Mouse (Mus musculus) stomach, embryonic 14.5 days (tissue): ENCODE data around the gene Sstr4. TPM values are rescaled to one million over a fixed set of nuclear protein-coding genes. Genes with fewer than 3 reads are reported as not detected.

Source experiments
- ATAC-seq: fragments of 200-750 bp; cut with Nextera tagmentation; 2 replicates; pipeline ENCODE4 v1.8.0; 2017; ENCODE audit warnings: low read depth, moderate TSS enrichment; ENCODE audit not compliant: insufficient number of reproducible peaks, insufficient read depth, low FRiP score
- H3K27ac ChIP-seq: fragments of 300-500 bp; sonication (generic); 2 replicates; pipeline ENCODE4 v1.5.1; 2014; ENCODE audit warnings: mild to moderate bottlenecking, low read length, moderate library complexity, mixed read lengths
- H3K27me3 ChIP-seq: fragments of 300-500 bp; sonication (generic); 2 replicates; pipeline ENCODE4 v1.6.1; 2014; ENCODE audit warnings: low read length, control low read depth, mixed read lengths; ENCODE audit not compliant: control insufficient read depth, insufficient read depth
- H3K36me3 ChIP-seq: fragments of 300-500 bp; sonication (generic); 2 replicates; pipeline ENCODE4 v1.6.1; 2014; ENCODE audit warnings: mild to moderate bottlenecking, control low read depth, low read length, moderate library complexity, mixed read lengths; ENCODE audit not compliant: control insufficient read depth, insufficient read depth
- H3K4me1 ChIP-seq: fragments of 300-500 bp; sonication (generic); 2 replicates; pipeline ENCODE4 v1.6.1; 2014; ENCODE audit warnings: low read length, control low read depth, mixed read lengths; ENCODE audit not compliant: control insufficient read depth, insufficient read depth
- H3K4me2 ChIP-seq: fragments of 300-500 bp; sonication (generic); replicated peaks from 2 replicates; pipeline ENCODE4 v1.6.1; 2014; ENCODE audit warnings: low read depth, low read length, control low read depth
- H3K4me3 ChIP-seq: fragments of 300-500 bp; sonication (generic); 2 replicates; pipeline ENCODE4 v1.5.1; 2014; ENCODE audit warnings: low read depth, low read length, control low read depth
- H3K9ac ChIP-seq: fragments of 300-500 bp; sonication (generic); replicated peaks from 2 replicates; pipeline ENCODE4 v1.6.1; 2014; ENCODE audit warnings: low read depth, mild to moderate bottlenecking, control low read depth, low read length, moderate library complexity, mixed read lengths
- H3K9me3 ChIP-seq: fragments of 300-500 bp; sonication (generic); 2 replicates; pipeline ENCODE4 v1.6.1; 2016; ENCODE audit warnings: low read depth, low read length, control low read depth; ENCODE audit not compliant: control insufficient read depth
- WGBS: fragments of 180-500 bp; shearing (Covaris S2); extraction: QIAGEN DNeasy Blood & Tissue Kit; methylation state at CpG from one replicate; pipeline ENCODE4 v1.1.7; 2014; 5-methylcytosine and 5-hydroxymethylcytosine counted together
- polyA plus RNA-seq: library from polyadenylated mRNA; unstranded; fragments of >200 nt; fragmentation: Nextera tagmentation; extraction: Ambion mirVana; gene quantifications from 2 replicates; pipeline ENCODE4 v1.2.1, GENCODE M21; 2014

Sstr4 gene
- polyA plus RNA-seq, result 3.9 and 4.0 TPM in 2 replicates

- H3K4me2 ChIP-seq, result peak within 1 kb of the TSS; percentile 64
- peak; percentile 59; the same call in 1 of the 2 replicates for ATAC-seq
- peaks cover 14% of the 10 kb centered on the region; the same call in 1 of the 2 replicates for H3K4me1 ChIP-seq
- H3K27me3 ChIP-seq, result no peaks in the 10 kb centered on the region
- 4% methylated on average over 77 of the region's 83 CpGs for WGBS
- peak within 1 kb of the TSS; percentile 36 for H3K4me3 ChIP-seq
- no peaks in the 10 kb centered on the region for H3K9me3 ChIP-seq
- H3K9ac ChIP-seq, result no peak within 1 kb of the TSS
- no peaks in the 10 kb centered on the region for H3K36me3 ChIP-seq
- no peak within 1 kb of the TSS for H3K27ac ChIP-seq
Observed at GRCm38 (mm10) chr2:148395131-148396051, at the start of gene Sstr4. Sstr4 (plus strand) TSS chr2:148395344.

- no peak overlapping the region for H3K4me2 ChIP-seq
- no peaks in the 10 kb centered on the region for H3K36me3 ChIP-seq
- no peaks in the 10 kb centered on the region for H3K27me3 ChIP-seq
- no peaks in the 10 kb centered on the region for H3K4me1 ChIP-seq
- no peaks in the 10 kb centered on the region for H3K9me3 ChIP-seq
- no peak overlapping the region for H3K9ac ChIP-seq
- no peak for ATAC-seq
- no peak overlapping the region for H3K27ac ChIP-seq
- H3K4me3 ChIP-seq, result no peak overlapping the region
Observed at GRCm38 (mm10) chr2:148345373-148345772, 49.8 kb upstream of the Sstr4 start.

GRCm38 (mm10) chr2:148346976-148347375, 48.2 kb upstream of the Sstr4 start:
- no peaks in the 10 kb centered on the region for H3K4me1 ChIP-seq
- no peaks in the 10 kb centered on the region for H3K9me3 ChIP-seq
- no peaks in the 10 kb centered on the region for H3K27me3 ChIP-seq
- no peak overlapping the region for H3K9ac ChIP-seq
- H3K36me3 ChIP-seq, result no peaks in the 10 kb centered on the region
- 92% methylated on average over 1 of the region's 1 CpGs for WGBS
- H3K27ac ChIP-seq, result no peak overlapping the region
- no peak overlapping the region for H3K4me3 ChIP-seq
- ATAC-seq, result no peak
- no peak overlapping the region for H3K4me2 ChIP-seq

- Histone ChIP-seq H3K27ac (no peak overlapping the region), H3K4me2 (no peak overlapping the region), H3K4me3 (no peak overlapping the region), H3K9ac (no peak overlapping the region), H3K27me3 (no peaks in the 10 kb centered on the region), H3K4me1 (no peaks in the 10 kb centered on the region), H3K9me3 (no peaks in the 10 kb centered on the region), H3K36me3 (no peaks in the 10 kb centered on the region)
- WGBS, result 66% methylated on average over 4 of the region's 4 CpGs
- no peak for ATAC-seq
Observed at GRCm38 (mm10) chr2:148349509-148350307, 45.4 kb upstream of the Sstr4 start.

- 78% methylated on average over 2 of the region's 2 CpGs for WGBS
- Histone ChIP-seq H3K4me3 (no peak overlapping the region), H3K27ac (no peak overlapping the region), H3K9ac (no peak overlapping the region), H3K27me3 (no peaks in the 10 kb centered on the region), H3K36me3 (no peaks in the 10 kb centered on the region), H3K9me3 (no peaks in the 10 kb centered on the region), H3K4me1 (no peaks in the 10 kb centered on the region), H3K4me2 (no peak overlapping the region)
- ATAC-seq, result no peak
Observed at GRCm38 (mm10) chr2:148350460-148350859, 44.7 kb upstream of the Sstr4 start.

GRCm38 (mm10) chr2:148352655-148353054, 42.5 kb upstream of the Sstr4 start:
- ATAC-seq, result no peak
- no peak overlapping the region for H3K27ac ChIP-seq
- H3K4me2 ChIP-seq, result no peak overlapping the region
- no peak overlapping the region for H3K4me3 ChIP-seq
- H3K9me3 ChIP-seq, result no peaks in the 10 kb centered on the region
- H3K9ac ChIP-seq, result no peak overlapping the region
- WGBS, result 48% methylated on average over 1 of the region's 1 CpGs
- no peaks in the 10 kb centered on the region for H3K4me1 ChIP-seq
- no peaks in the 10 kb centered on the region for H3K27me3 ChIP-seq
- no peaks in the 10 kb centered on the region for H3K36me3 ChIP-seq

GRCm38 (mm10) chr2:148357145-148357544, 38.0 kb upstream of the Sstr4 start:
- ATAC-seq, result no peak
- H3K4me2 ChIP-seq, result no peak overlapping the region
- no peaks in the 10 kb centered on the region for H3K27me3 ChIP-seq
- H3K4me1 ChIP-seq, result no peaks in the 10 kb centered on the region
- H3K36me3 ChIP-seq, result no peaks in the 10 kb centered on the region
- WGBS, result 88% methylated on average over 1 of the region's 1 CpGs
- H3K9ac ChIP-seq, result no peak overlapping the region
- H3K9me3 ChIP-seq, result no peaks in the 10 kb centered on the region
- H3K27ac ChIP-seq, result no peak overlapping the region
- H3K4me3 ChIP-seq, result no peak overlapping the region

GRCm38 (mm10) chr2:148364536-148364935, 30.6 kb upstream of the Sstr4 start:
- no peak for ATAC-seq
- no peak overlapping the region for H3K27ac ChIP-seq
- H3K4me3 ChIP-seq, result no peak overlapping the region
- 94% methylated on average over 3 of the region's 3 CpGs for WGBS
- H3K9me3 ChIP-seq, result no peaks in the 10 kb centered on the region
- no peaks in the 10 kb centered on the region for H3K27me3 ChIP-seq
- no peak overlapping the region for H3K4me2 ChIP-seq
- no peaks in the 10 kb centered on the region for H3K36me3 ChIP-seq
- no peak overlapping the region for H3K9ac ChIP-seq
- no peaks in the 10 kb centered on the region for H3K4me1 ChIP-seq
